In the genomic region with DNA sequence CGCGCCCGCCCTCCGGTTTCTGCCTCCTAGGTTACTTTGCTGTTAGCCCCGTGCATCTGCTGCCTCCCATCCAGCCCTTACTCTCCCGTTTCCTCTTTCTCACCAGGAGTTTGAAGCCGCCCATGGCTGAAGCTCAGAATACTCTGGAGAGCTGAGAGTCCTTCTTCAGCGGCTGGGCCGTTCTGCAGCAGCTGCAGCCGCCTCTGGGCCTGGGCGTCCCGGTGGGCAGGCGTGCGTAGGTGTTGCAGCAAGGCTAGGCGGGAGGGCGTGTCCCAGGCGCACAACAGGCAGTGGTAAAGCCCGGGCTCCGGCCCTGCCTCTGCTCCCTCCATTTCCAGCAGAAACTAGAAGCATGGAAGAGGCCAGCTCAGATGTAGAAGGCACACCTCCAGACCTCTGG, we compare ENCODE assay signal across 9 mouse cellular contexts. TPM values are rescaled to one million over a fixed set of nuclear protein-coding genes. Genes with fewer than 3 reads are reported as not detected.
A peak's percentile ranks its signal among the peaks of the same experiment; 100 is the strongest.
DNase-seq lines count a peak whose midpoint lies in the region; ATAC-seq and TF ChIP-seq lines count a peak whose summit lies in the region.
"Had no signal": no experiment of that assay in that cellular context is flagged by ENCODE, and none has a peak within 500 bp of the region (broad histone marks: within the 10 kb centered on the region; RNA-seq: fewer than 3 reads in every experiment).

No protein-coding gene starts in this region.

- no peak for DNase-seq in heart, embryonic 10.5 days (ENCODE audit: low spot score)
- no peak for DNase-seq in heart, postnatal 4 days
- DNase-seq in midbrain, embryonic 11.5 days (ENCODE audit: low spot score, missing footprints), result no peak
- DNase-seq in frontal cortex, postnatal 14 days (ENCODE audit: low spot score in 2 of 2), result no peak
- DNase-seq: lung, postnatal 36 days had no signal

- no peak overlapping the region; the same call in 1 of the 2 replicates for H3K9ac ChIP-seq in midbrain, embryonic 13.5 days (replicated peaks)
- H3K9ac ChIP-seq in midbrain, embryonic 11.5 days (ENCODE audit: low read length), result no peak overlapping the region
- H3K9ac ChIP-seq in hindbrain, embryonic 15.5 days, result no peak overlapping the region

- no peaks in the 10 kb centered on the region for H3K9me3 ChIP-seq in heart, embryonic 10.5 days
- no peaks in the 10 kb centered on the region for H3K9me3 ChIP-seq in midbrain, embryonic 13.5 days
- H3K9me3 ChIP-seq in midbrain, embryonic 11.5 days (ENCODE audit: control insufficient read depth, low read length), result no peaks in the 10 kb centered on the region
- H3K9me3 ChIP-seq in hindbrain, embryonic 15.5 days, result no peaks in the 10 kb centered on the region

- H3K27me3 ChIP-seq in heart, embryonic 10.5 days (ENCODE audit: insufficient read depth, poor library complexity, severe bottlenecking), result peaks cover 69% of the 10 kb centered on the region
- no peaks in the 10 kb centered on the region for H3K27me3 ChIP-seq in midbrain, embryonic 13.5 days
- H3K27me3 ChIP-seq in midbrain, embryonic 11.5 days (ENCODE audit: control insufficient read depth, insufficient read depth, low read length), result no peaks in the 10 kb centered on the region
- H3K27me3 ChIP-seq in hindbrain, embryonic 15.5 days, result no peaks in the 10 kb centered on the region

- peaks cover 31% of the 10 kb centered on the region for H3K4me1 ChIP-seq in heart, embryonic 10.5 days
- peaks cover 25% of the 10 kb centered on the region for H3K4me1 ChIP-seq in midbrain, embryonic 13.5 days (replicated peaks)
- peaks cover 4% of the 10 kb centered on the region; the same call in 1 of the 2 replicates for H3K4me1 ChIP-seq in midbrain, embryonic 11.5 days (ENCODE audit: control insufficient read depth, insufficient read depth, low read length)
- H3K4me1 ChIP-seq in hindbrain, embryonic 15.5 days (replicated peaks), result peaks cover 15% of the 10 kb centered on the region; the same call in 1 of the 2 replicates
- H3K4me1 ChIP-seq in olfactory bulb, adult 2 months (ENCODE audit: control insufficient read depth, insufficient read depth, low read length), result peaks cover 54% of the 10 kb centered on the region

- no peak overlapping the region for H3K4me2 ChIP-seq in midbrain, embryonic 13.5 days (replicated peaks)
- no peak overlapping the region for H3K4me2 ChIP-seq in midbrain, embryonic 11.5 days
- H3K4me2 ChIP-seq in hindbrain, embryonic 15.5 days, result no peak overlapping the region

- ATAC-seq in midbrain, embryonic 13.5 days, result no peak
- ATAC-seq in midbrain, embryonic 11.5 days (ENCODE audit: low FRiP score), result no peak
- no peak for ATAC-seq in hindbrain, embryonic 15.5 days (ENCODE audit: low FRiP score, low read depth)
- ATAC-seq in megakaryocyte, adult 5-6 weeks (ENCODE audit: poor library complexity, severe bottlenecking), result no peak

- WGBS in heart, embryonic 10.5 days, result 17% methylated on average over 19 of the region's 19 CpGs
- WGBS in midbrain, embryonic 13.5 days, result 38% methylated on average over 19 of the region's 19 CpGs
- 24% methylated on average over 19 of the region's 19 CpGs for WGBS in midbrain, embryonic 11.5 days
- WGBS in hindbrain, embryonic 15.5 days, result 26% methylated on average over 19 of the region's 19 CpGs
- 22% methylated on average over 19 of the region's 19 CpGs for WGBS in olfactory bulb, adult 2 months

- no peak overlapping the region for H3K27ac ChIP-seq in heart, embryonic 10.5 days
- H3K27ac ChIP-seq in midbrain, embryonic 13.5 days, result 0 out of 2 replicates have a peak overlapping the region, but pooled peaks have one; percentile 30
- no peak overlapping the region for H3K27ac ChIP-seq in midbrain, embryonic 11.5 days (ENCODE audit: low read depth, low read length)
- H3K27ac ChIP-seq in hindbrain, embryonic 15.5 days (replicated peaks), result 0 out of 2 replicates have a peak overlapping the region, but pooled peaks have one; percentile 9
- H3K27ac ChIP-seq in olfactory bulb, adult 2 months (ENCODE audit: insufficient read depth, low read depth, low read length), result peak overlapping the region; percentile 38; the same call in 1 of the 2 replicates

- TF ChIP-seq POLR2A in olfactory bulb, adult 2 months (IDR thresholded peaks at IDR 0.05; ENCODE audit: insufficient read depth, low read depth, low read length), result no peak

- TF ChIP-seq CTCF in olfactory bulb, adult 2 months (IDR thresholded peaks at IDR 0.05; ENCODE audit: insufficient read depth, low read depth, low read length), result no peak

- peak overlapping the region; percentile 31; the same call in 1 of the 2 replicates for H3K4me3 ChIP-seq in heart, embryonic 10.5 days
- no peak overlapping the region for H3K4me3 ChIP-seq in midbrain, embryonic 13.5 days (replicated peaks)
- H3K4me3 ChIP-seq in midbrain, embryonic 11.5 days (ENCODE audit: low read depth, low read length), result no peak overlapping the region
- no peak overlapping the region for H3K4me3 ChIP-seq in hindbrain, embryonic 15.5 days
- H3K4me3 ChIP-seq in olfactory bulb, adult 2 months (ENCODE audit: insufficient read depth, low read depth, low read length), result no peak overlapping the region

- H3K36me3 ChIP-seq in heart, embryonic 10.5 days, result peaks cover 30% of the 10 kb centered on the region
- peaks cover 84% of the 10 kb centered on the region for H3K36me3 ChIP-seq in midbrain, embryonic 13.5 days
- H3K36me3 ChIP-seq in midbrain, embryonic 11.5 days (ENCODE audit: control insufficient read depth, insufficient read depth, low read length), result peaks cover 10% of the 10 kb centered on the region
- H3K36me3 ChIP-seq in hindbrain, embryonic 15.5 days, result peaks cover 57% of the 10 kb centered on the region

RNA-seq across cellular contexts. Expression of a gene that starts 20.4 kb away (rescaled TPM):
- 3.8 and 4.2 TPM in 2 replicates for polyA plus RNA-seq in heart, embryonic 10.5 days (2016; fragmentation: Nextera tagmentation; extraction: Ambion mirVana)
- total RNA-seq in heart, postnatal 4 days (2021), result 1 to 10 TPM; 2.9 to 3.8 TPM
- polyA plus RNA-seq in midbrain, embryonic 13.5 days (2015; fragmentation: Nextera tagmentation; extraction: Ambion mirVana), result 35.5 and 39.9 TPM in 2 replicates
- polyA plus RNA-seq in midbrain, embryonic 11.5 days (2014; fragmentation: Nextera tagmentation; extraction: Ambion mirVana), result 11.3 and 11.5 TPM in 2 replicates
- polyA plus RNA-seq in hindbrain, embryonic 15.5 days (2015; fragmentation: Nextera tagmentation; extraction: Ambion mirVana), result 24.0 and 24.9 TPM in 2 replicates
- polyA plus RNA-seq in olfactory bulb, adult 2 months (2012; ENCODE audit: insufficient read depth, insufficient read length, low replicate concordance, missing spikeins), result not detected in 2 replicates
- total RNA-seq in megakaryocyte, adult 5-6 weeks (2015), result 2.0 and 2.1 TPM in 2 replicates
- 1.1 and 1.3 TPM in 2 replicates for total RNA-seq in megakaryocyte, adult 5-6 weeks (2017)

RNA-seq across cellular contexts. Expression of a gene that starts 22.8 kb away (rescaled TPM):
- 16.1 and 16.4 TPM in 2 replicates for polyA plus RNA-seq in heart, embryonic 10.5 days (2016; fragmentation: Nextera tagmentation; extraction: Ambion mirVana)
- 10 to 100 TPM; 12.2 to 13.2 TPM for total RNA-seq in heart, postnatal 4 days (2021)
- 32.1 and 35.0 TPM in 2 replicates for polyA plus RNA-seq in midbrain, embryonic 13.5 days (2015; fragmentation: Nextera tagmentation; extraction: Ambion mirVana)
- polyA plus RNA-seq in midbrain, embryonic 11.5 days (2014; fragmentation: Nextera tagmentation; extraction: Ambion mirVana), result 22.0 and 22.7 TPM in 2 replicates
- 29.4 and 32.6 TPM in 2 replicates for polyA plus RNA-seq in hindbrain, embryonic 15.5 days (2015; fragmentation: Nextera tagmentation; extraction: Ambion mirVana)
- not detected in 2 replicates for polyA plus RNA-seq in olfactory bulb, adult 2 months (2012; ENCODE audit: insufficient read depth, insufficient read length, low replicate concordance, missing spikeins)
- total RNA-seq in megakaryocyte, adult 5-6 weeks (2015), result 5.4 and 6.9 TPM in 2 replicates
- total RNA-seq in megakaryocyte, adult 5-6 weeks (2017), result 5.9 and 7.2 TPM in 2 replicates

RNA-seq across cellular contexts. Expression of a gene that starts 34.6 kb away (rescaled TPM):
- polyA plus RNA-seq in heart, embryonic 10.5 days (2016; fragmentation: Nextera tagmentation; extraction: Ambion mirVana), result 15.6 and 18.9 TPM in 2 replicates
- total RNA-seq in heart, postnatal 4 days (2021), result 1 to 10 TPM; 3.3 to 5.6 TPM
- polyA plus RNA-seq in midbrain, embryonic 13.5 days (2015; fragmentation: Nextera tagmentation; extraction: Ambion mirVana), result 7.9 and 8.2 TPM in 2 replicates
- polyA plus RNA-seq in midbrain, embryonic 11.5 days (2014; fragmentation: Nextera tagmentation; extraction: Ambion mirVana), result 9.5 and 10.1 TPM in 2 replicates
- 7.3 and 7.9 TPM in 2 replicates for polyA plus RNA-seq in hindbrain, embryonic 15.5 days (2015; fragmentation: Nextera tagmentation; extraction: Ambion mirVana)
- polyA plus RNA-seq in olfactory bulb, adult 2 months (2012; ENCODE audit: insufficient read depth, insufficient read length, low replicate concordance, missing spikeins), result not detected in 2 replicates
- total RNA-seq in megakaryocyte, adult 5-6 weeks (2015), result 43.2 and 46.7 TPM in 2 replicates
- 11.8 and 18.3 TPM in 2 replicates for total RNA-seq in megakaryocyte, adult 5-6 weeks (2017)

RNA-seq across cellular contexts. Expression of a gene that starts 45.0 kb away (rescaled TPM):
- 0.06 and 0.18 TPM in 2 replicates for polyA plus RNA-seq in heart, embryonic 10.5 days (2016; fragmentation: Nextera tagmentation; extraction: Ambion mirVana)
- under 1 TPM; 0.10 to 0.16 TPM for total RNA-seq in heart, postnatal 4 days (2021)
- 18.2 and 19.9 TPM in 2 replicates for polyA plus RNA-seq in midbrain, embryonic 13.5 days (2015; fragmentation: Nextera tagmentation; extraction: Ambion mirVana)
- polyA plus RNA-seq in midbrain, embryonic 11.5 days (2014; fragmentation: Nextera tagmentation; extraction: Ambion mirVana), result 2.2 and 2.8 TPM in 2 replicates
- 33.6 and 40.7 TPM in 2 replicates for polyA plus RNA-seq in hindbrain, embryonic 15.5 days (2015; fragmentation: Nextera tagmentation; extraction: Ambion mirVana)
- not detected in 2 replicates for polyA plus RNA-seq in olfactory bulb, adult 2 months (2012; ENCODE audit: insufficient read depth, insufficient read length, low replicate concordance, missing spikeins)
- total RNA-seq in megakaryocyte, adult 5-6 weeks (2015), result not detected in 2 replicates
- not detected in 2 replicates for total RNA-seq in megakaryocyte, adult 5-6 weeks (2017)

RNA-seq across cellular contexts. Expression of a gene that starts 56.5 kb away (rescaled TPM):
- 73.7 and 88.8 TPM in 2 replicates for polyA plus RNA-seq in heart, embryonic 10.5 days (2016; fragmentation: Nextera tagmentation; extraction: Ambion mirVana)
- total RNA-seq in heart, postnatal 4 days (2021), result 10 to 100 TPM; 35.7 to 39.7 TPM
- 60.4 and 62.7 TPM in 2 replicates for polyA plus RNA-seq in midbrain, embryonic 13.5 days (2015; fragmentation: Nextera tagmentation; extraction: Ambion mirVana)
- 85.0 and 85.9 TPM in 2 replicates for polyA plus RNA-seq in midbrain, embryonic 11.5 days (2014; fragmentation: Nextera tagmentation; extraction: Ambion mirVana)
- 47.3 and 50.1 TPM in 2 replicates for polyA plus RNA-seq in hindbrain, embryonic 15.5 days (2015; fragmentation: Nextera tagmentation; extraction: Ambion mirVana)
- not detected in 2 replicates for polyA plus RNA-seq in olfactory bulb, adult 2 months (2012; ENCODE audit: insufficient read depth, insufficient read length, low replicate concordance, missing spikeins)
- 56.1 and 56.9 TPM in 2 replicates for total RNA-seq in megakaryocyte, adult 5-6 weeks (2015)
- 32.9 and 52.7 TPM in 2 replicates for total RNA-seq in megakaryocyte, adult 5-6 weeks (2017)

Comparison
In these comparisons a context has a peak if more than half of its experiments do, and no peak if none do; other contexts are left out.
1. H3K27ac ChIP-seq: peak in midbrain, embryonic 13.5 days (single experiment), hindbrain, embryonic 15.5 days (single experiment) and olfactory bulb, adult 2 months (single experiment); none in heart, embryonic 10.5 days (single experiment) and midbrain, embryonic 11.5 days (single experiment).
2. RNA of a gene that starts 22.8 kb away (polyA plus RNA-seq): 29.4 to 32.6 TPM in hindbrain, embryonic 15.5 days, 32.1 to 35.0 TPM in midbrain, embryonic 13.5 days, 22.0 to 22.7 TPM in midbrain, embryonic 11.5 days and 16.1 to 16.4 TPM in heart, embryonic 10.5 days; not detected in olfactory bulb, adult 2 months; every median in the first group is over 10 times any median in the second.